29 mouse cellular contexts compared by ENCODE assay signal in the genomic region with DNA sequence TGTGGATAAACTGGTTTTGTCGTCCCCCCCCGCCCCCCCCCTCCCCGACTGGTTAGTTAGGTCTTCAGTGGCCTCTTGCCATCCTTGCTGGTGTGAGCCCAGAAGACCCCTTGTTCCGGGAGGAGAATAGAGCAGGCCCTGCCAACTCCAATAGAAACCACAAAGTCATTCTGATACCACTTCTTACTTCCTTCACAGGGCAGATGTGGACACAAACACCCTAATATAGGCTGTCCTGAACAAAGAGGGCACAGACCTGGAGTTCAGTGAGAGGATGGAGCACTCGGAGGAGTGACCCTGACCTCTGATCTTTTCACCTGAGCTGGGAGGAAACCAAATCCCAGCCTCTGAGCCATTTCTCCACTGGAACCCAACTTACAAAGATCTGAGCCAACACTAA. TPM values are rescaled to one million over a fixed set of nuclear protein-coding genes. Genes with fewer than 3 reads are reported as not detected.
"Had no signal": no experiment of that assay in that cellular context is flagged by ENCODE, and none has a peak within 500 bp of the region (broad histone marks: within the 10 kb centered on the region; RNA-seq: fewer than 3 reads in every experiment).

No protein-coding gene starts in this region.

- H3K9ac ChIP-seq: intestine, embryonic 15.5 days; limb, embryonic 12.5 days; limb, embryonic 15.5 days; liver, embryonic 14.5 days; liver, postnatal 0 days; lung, embryonic 14.5 days; midbrain, embryonic 12.5 days; midbrain, embryonic 15.5 days; neural tube, embryonic 15.5 days had no signal

- H3K4me1 ChIP-seq: limb, embryonic 12.5 days; limb, embryonic 15.5 days; midbrain, embryonic 12.5 days; midbrain, embryonic 15.5 days; neural tube, embryonic 15.5 days had no signal

- H3K4me2 ChIP-seq: intestine, embryonic 15.5 days; limb, embryonic 12.5 days; limb, embryonic 15.5 days; liver, embryonic 11.5 days; lung, embryonic 14.5 days; midbrain, embryonic 12.5 days; midbrain, embryonic 15.5 days; neural tube, embryonic 15.5 days had no signal

- H3K9me3 ChIP-seq: intestine, embryonic 15.5 days; limb, embryonic 12.5 days; limb, embryonic 15.5 days; midbrain, embryonic 12.5 days; midbrain, embryonic 15.5 days; neural tube, embryonic 15.5 days had no signal

- H3K27ac ChIP-seq: intestine, embryonic 15.5 days; left cerebral cortex, adult 2 months; limb, embryonic 12.5 days; limb, embryonic 15.5 days; liver, embryonic 14.5 days; macrophage; midbrain, embryonic 12.5 days; midbrain, embryonic 15.5 days; neural tube, embryonic 15.5 days had no signal

- DNase-seq: kidney, adult 18-20 months; kidney, adult 9 months; kidney, postnatal 36 days; layer of hippocampus, postnatal 36 days; left cerebral cortex, postnatal 4 days; liver, postnatal 0 days; lung, embryonic 14.5 days; retina, postnatal 1 day; thymus, adult 18-20 months; thymus, postnatal 4 days had no signal

- H3K4me3 ChIP-seq: intestine, embryonic 15.5 days; left cerebral cortex, adult 2 months; limb, embryonic 12.5 days; limb, embryonic 15.5 days; midbrain, embryonic 12.5 days; midbrain, embryonic 15.5 days; myocyte; neural tube, embryonic 15.5 days had no signal

- H3K36me3 ChIP-seq: intestine, embryonic 15.5 days; limb, embryonic 12.5 days; limb, embryonic 15.5 days; midbrain, embryonic 12.5 days; midbrain, embryonic 15.5 days; neural tube, embryonic 15.5 days had no signal

- H3K27me3 ChIP-seq: intestine, embryonic 15.5 days; limb, embryonic 12.5 days; limb, embryonic 15.5 days; midbrain, embryonic 12.5 days; midbrain, embryonic 15.5 days; neural tube, embryonic 15.5 days had no signal

- ATAC-seq: intestine, embryonic 15.5 days; liver, postnatal 0 days; lung, postnatal 0 days; midbrain, embryonic 15.5 days had no signal

RNA-seq across cellular contexts. Expression of gene Il27, which starts 7.2 kb away (rescaled TPM):
- total RNA-seq: layer of hippocampus, adult 8-10 months; layer of hippocampus, postnatal 10 days; layer of hippocampus, postnatal 36 days; left cerebral cortex, adult 2 months; left cerebral cortex, postnatal 14 days; left cerebral cortex, postnatal 4 days had no signal
- polyA plus RNA-seq: intestine, embryonic 15.5 days; kidney, embryonic 16.5 days; limb, embryonic 12.5 days; limb, embryonic 15.5 days; liver, embryonic 11.5 days; lung, embryonic 14.5 days; midbrain, embryonic 12.5 days; midbrain, embryonic 15.5 days; myocyte; neural tube, embryonic 11.5 days; neural tube, embryonic 15.5 days; stomach, embryonic 16.5 days; testis, adult 2 months had no signal
